Mouse (Mus musculus) liver (tissue): ENCODE measurements around the gene Sf3b2.
"Not testable (repeated sequence)": the region's sequence is repeated elsewhere in the genome, so short reads cannot be mapped to it uniquely, and the experiment has no call there.

ENCODE experiments used
- DNase-seq: peaks from one replicate; pipeline ENCODE4 v3.0.0-alpha.2; 2020; ENCODE audit warnings: mixed read lengths

The Sf3b2 gene

GRCm38 (mm10) chr19:5272801-5273733, 22.2 kb downstream of the Sf3b2 start, which contains the start of gene Pacs1:
Pacs1 (minus strand) TSS chr19:5273119.
- DNase-seq = peak; percentile 92

GRCm38 (mm10) chr19:5272326-5272795, 22.9 kb downstream of the Sf3b2 start:
- peak; percentile 60 for DNase-seq

GRCm38 (mm10) chr19:5271430-5271829, 23.8 kb downstream of the Sf3b2 start:
- peak; percentile 32 for DNase-seq

GRCm38 (mm10) chr19:5269392-5269791, 25.9 kb downstream of the Sf3b2 start:
- DNase-seq = peak; percentile 44

GRCm38 (mm10) chr19:5268875-5269274, 26.4 kb downstream of the Sf3b2 start:
- peak; percentile 49 for DNase-seq

GRCm38 (mm10) chr19:5268017-5268416, 27.2 kb downstream of the Sf3b2 start:
- peak; percentile 48 for DNase-seq

GRCm38 (mm10) chr19:5267015-5267414, 28.2 kb downstream of the Sf3b2 start:
- DNase-seq = peak; percentile 44

- DNase-seq = no peak
Measured at GRCm38 (mm10) chr19:5257140-5257539, 38.1 kb downstream of the Sf3b2 start.

- DNase-seq = not testable (repeated sequence)
Measured at GRCm38 (mm10) chr19:5236981-5237380, 58.3 kb downstream of the Sf3b2 start.

- no peak for DNase-seq
Measured at GRCm38 (mm10) chr19:5232696-5233095, 62.6 kb downstream of the Sf3b2 start.

- no peak for DNase-seq
Measured at GRCm38 (mm10) chr19:5230110-5230509, 65.1 kb downstream of the Sf3b2 start.

GRCm38 (mm10) chr19:5224624-5225023, 70.6 kb downstream of the Sf3b2 start:
- DNase-seq = no peak

- no peak for DNase-seq
Measured at GRCm38 (mm10) chr19:5224077-5224476, 71.2 kb downstream of the Sf3b2 start.
